Mouse (Mus musculus): Measurements from ENCODE around the gene Macrod1. TPM values are rescaled to one million over a fixed set of nuclear protein-coding genes. Genes with fewer than 3 reads are reported as not detected.

The Macrod1 gene
- polyA plus RNA-seq, 1 experiment from 2014 or later = 5.5 TPM

- Histone ChIP-seq H3K4me2 (no peak overlapping the region), H3K4me1 (replicated peaks) (peaks cover 56% of the 10 kb centered on the region), H3K9me3 (no peaks in the 10 kb centered on the region), H3K27me3 (no peaks in the 10 kb centered on the region), H3K36me3 (no peaks in the 10 kb centered on the region), H3K4me3 (no peak overlapping the region), H3K27ac (replicated peaks) (no peak overlapping the region), H3K9ac (no peak overlapping the region)
- 17% methylated on average over 5 of the region's 5 CpGs for WGBS
- no peak for ATAC-seq (ENCODE audit: low FRiP score, low read depth)
These were observed 53.5 kb downstream of the Macrod1 start for GRCm38 (mm10) chr19:7110097-7110496.

- Histone ChIP-seq H3K9ac (no peak overlapping the region), H3K27me3 (no peaks in the 10 kb centered on the region), H3K4me1 (replicated peaks) (peaks cover 55% of the 10 kb centered on the region), H3K36me3 (no peaks in the 10 kb centered on the region), H3K27ac (replicated peaks) (no peak overlapping the region), H3K4me3 (no peak overlapping the region), H3K9me3 (no peaks in the 10 kb centered on the region), H3K4me2 (no peak overlapping the region)
- WGBS = 46% methylated on average over 6 of the region's 6 CpGs
- no peak for ATAC-seq (ENCODE audit: low FRiP score, low read depth)
These were observed 54.3 kb downstream of the Macrod1 start for GRCm38 (mm10) chr19:7110875-7111274.

- no peak overlapping the region for H3K4me3 ChIP-seq
- no peak overlapping the region for H3K27ac ChIP-seq (replicated peaks)
- H3K27me3 ChIP-seq = no peaks in the 10 kb centered on the region
- 81% methylated on average over 6 of the region's 6 CpGs for WGBS
- H3K9me3 ChIP-seq = no peaks in the 10 kb centered on the region
- no peak overlapping the region for H3K4me2 ChIP-seq
- no peak overlapping the region for H3K9ac ChIP-seq
- ATAC-seq (ENCODE audit: low FRiP score, low read depth) = no peak
- peaks cover 54% of the 10 kb centered on the region for H3K4me1 ChIP-seq (replicated peaks)
- no peaks in the 10 kb centered on the region for H3K36me3 ChIP-seq
These were observed 54.7 kb downstream of the Macrod1 start for GRCm38 (mm10) chr19:7111309-7111708.

- Histone ChIP-seq H3K9me3 (no peaks in the 10 kb centered on the region), H3K9ac (no peak overlapping the region), H3K36me3 (no peaks in the 10 kb centered on the region), H3K4me3 (no peak overlapping the region), H3K27ac (replicated peaks) (no peak overlapping the region), H3K27me3 (no peaks in the 10 kb centered on the region), H3K4me1 (replicated peaks) (peaks cover 57% of the 10 kb centered on the region), H3K4me2 (no peak overlapping the region)
- WGBS = 83% methylated on average over 4 of the region's 4 CpGs
- no peak for ATAC-seq (ENCODE audit: low FRiP score, low read depth)
These were observed 55.1 kb downstream of the Macrod1 start for GRCm38 (mm10) chr19:7111710-7112109.

- peaks cover 62% of the 10 kb centered on the region for H3K4me1 ChIP-seq (replicated peaks)
- H3K27ac ChIP-seq (replicated peaks) = no peak overlapping the region
- H3K4me2 ChIP-seq = no peak overlapping the region
- ATAC-seq (ENCODE audit: low FRiP score, low read depth) = no peak
- H3K9ac ChIP-seq = no peak overlapping the region
- H3K4me3 ChIP-seq = no peak overlapping the region
- H3K36me3 ChIP-seq = no peaks in the 10 kb centered on the region
- WGBS = 35% methylated on average over 3 of the region's 3 CpGs
- H3K9me3 ChIP-seq = no peaks in the 10 kb centered on the region
- H3K27me3 ChIP-seq = no peaks in the 10 kb centered on the region
These were observed 56.0 kb downstream of the Macrod1 start for GRCm38 (mm10) chr19:7112628-7113027.

- Histone ChIP-seq H3K36me3 (no peaks in the 10 kb centered on the region), H3K4me1 (replicated peaks) (peaks cover 56% of the 10 kb centered on the region), H3K9ac (no peak overlapping the region), H3K9me3 (no peaks in the 10 kb centered on the region), H3K27ac (replicated peaks) (peak overlapping the region; percentile 49; the same call in 1 of the 2 replicates), H3K4me3 (no peak overlapping the region), H3K4me2 (no peak overlapping the region), H3K27me3 (no peaks in the 10 kb centered on the region)
- no peak for ATAC-seq (ENCODE audit: low FRiP score, low read depth)
- WGBS = 19% methylated on average over 14 of the region's 14 CpGs
These were observed 57.0 kb downstream of the Macrod1 start for GRCm38 (mm10) chr19:7113574-7113973.

GRCm38 (mm10) chr19:7116038-7116731, 59.6 kb downstream of the Macrod1 start:
- no peaks in the 10 kb centered on the region for H3K9me3 ChIP-seq
- 0 out of 2 replicates have a peak, but pooled peaks cover 8% of the 10 kb centered on the region for H3K27me3 ChIP-seq
- H3K4me2 ChIP-seq = no peak overlapping the region
- H3K4me1 ChIP-seq (replicated peaks) = peaks cover 42% of the 10 kb centered on the region
- no peak overlapping the region for H3K4me3 ChIP-seq
- WGBS = 76% methylated on average over 4 of the region's 4 CpGs
- H3K27ac ChIP-seq (replicated peaks) = no peak overlapping the region
- H3K9ac ChIP-seq = no peak overlapping the region
- ATAC-seq (ENCODE audit: low FRiP score, low read depth) = no peak
- H3K36me3 ChIP-seq = no peaks in the 10 kb centered on the region

GRCm38 (mm10) chr19:7117141-7117540, 60.5 kb downstream of the Macrod1 start:
- Histone ChIP-seq H3K9me3 (no peaks in the 10 kb centered on the region), H3K27ac (replicated peaks) (no peak overlapping the region), H3K27me3 (0 out of 2 replicates have a peak, but pooled peaks cover 8% of the 10 kb centered on the region), H3K4me1 (replicated peaks) (peaks cover 47% of the 10 kb centered on the region), H3K4me2 (no peak overlapping the region), H3K4me3 (no peak overlapping the region), H3K9ac (no peak overlapping the region), H3K36me3 (no peaks in the 10 kb centered on the region)
- 61% methylated on average over 4 of the region's 4 CpGs for WGBS
- no peak for ATAC-seq (ENCODE audit: low FRiP score, low read depth)

GRCm38 (mm10) chr19:7117653-7118307, 61.2 kb downstream of the Macrod1 start:
- 0 out of 2 replicates have a peak, but pooled peaks cover 8% of the 10 kb centered on the region for H3K27me3 ChIP-seq
- no peaks in the 10 kb centered on the region for H3K36me3 ChIP-seq
- no peaks in the 10 kb centered on the region for H3K9me3 ChIP-seq
- no peak overlapping the region for H3K27ac ChIP-seq (replicated peaks)
- H3K4me2 ChIP-seq = no peak overlapping the region
- ATAC-seq (ENCODE audit: low FRiP score, low read depth) = no peak
- no peak overlapping the region for H3K4me3 ChIP-seq
- WGBS = 82% methylated on average over 8 of the region's 8 CpGs
- H3K4me1 ChIP-seq (replicated peaks) = peaks cover 50% of the 10 kb centered on the region
- no peak overlapping the region for H3K9ac ChIP-seq

GRCm38 (mm10) chr19:7121252-7121651, 64.6 kb downstream of the Macrod1 start:
- Histone ChIP-seq H3K4me3 (no peak overlapping the region), H3K36me3 (no peaks in the 10 kb centered on the region), H3K27ac (replicated peaks) (no peak overlapping the region), H3K9ac (no peak overlapping the region), H3K4me1 (replicated peaks) (peaks cover 28% of the 10 kb centered on the region), H3K27me3 (0 out of 2 replicates have a peak, but pooled peaks cover 8% of the 10 kb centered on the region), H3K9me3 (no peaks in the 10 kb centered on the region), H3K4me2 (no peak overlapping the region)
- 56% methylated on average over 11 of the region's 11 CpGs for WGBS
- no peak for ATAC-seq (ENCODE audit: low FRiP score, low read depth)

- H3K9me3 ChIP-seq = no peaks in the 10 kb centered on the region
- WGBS = 41% methylated on average over 4 of the region's 4 CpGs
- H3K9ac ChIP-seq = no peak overlapping the region
- no peaks in the 10 kb centered on the region for H3K36me3 ChIP-seq
- no peak overlapping the region for H3K4me3 ChIP-seq
- 0 out of 2 replicates have a peak, but pooled peaks cover 8% of the 10 kb centered on the region for H3K27me3 ChIP-seq
- no peak overlapping the region for H3K4me2 ChIP-seq
- 0 out of 2 replicates have a peak overlapping the region, but pooled peaks have one; percentile 37 for H3K27ac ChIP-seq (replicated peaks)
- peaks cover 19% of the 10 kb centered on the region for H3K4me1 ChIP-seq (replicated peaks)
- ATAC-seq (ENCODE audit: low FRiP score, low read depth) = peak; percentile 29; the same call in 1 of the 2 replicates
These were observed 65.7 kb downstream of the Macrod1 start for GRCm38 (mm10) chr19:7122277-7122676.

GRCm38 (mm10) chr19:7122698-7123306, 66.2 kb downstream of the Macrod1 start:
- no peaks in the 10 kb centered on the region for H3K36me3 ChIP-seq
- H3K9me3 ChIP-seq = no peaks in the 10 kb centered on the region
- H3K4me3 ChIP-seq = no peak overlapping the region
- H3K4me2 ChIP-seq = no peak overlapping the region
- H3K4me1 ChIP-seq (replicated peaks) = peaks cover 19% of the 10 kb centered on the region
- H3K9ac ChIP-seq = no peak overlapping the region
- 0 out of 2 replicates have a peak overlapping the region, but pooled peaks have one; percentile 37 for H3K27ac ChIP-seq (replicated peaks)
- ATAC-seq (ENCODE audit: low FRiP score, low read depth) = peak; percentile 20; the same call in 1 of the 2 replicates
- WGBS = 36% methylated on average over 10 of the region's 10 CpGs
- H3K27me3 ChIP-seq = 0 out of 2 replicates have a peak, but pooled peaks cover 8% of the 10 kb centered on the region
